Mouse (Mus musculus): ENCODE measurements at regions not wholly inside any gene's neighbourhood (a gene's known extent, or its start where the extent isn't known, plus 50 kb on each side); places are given as distances from the start of the nearest gene placed in this dataset.

- no peak for TF ChIP-seq POLR2A (IDR thresholded peaks at IDR 0.05; ENCODE audit: low read depth, low read length)
- no peak for TF ChIP-seq CTCF (conservative IDR thresholded peaks at IDR 0.05 in 1 of 2, IDR thresholded peaks at IDR 0.05 in 1 of 2; ENCODE audit: low read depth in 2 of 2, low read length in 2 of 2)
- no peak for TF ChIP-seq JUN (IDR thresholded peaks at IDR 0.05; ENCODE audit: insufficient read depth, low read depth, low read length)
- TF ChIP-seq HCFC1 (IDR thresholded peaks at IDR 0.05; ENCODE audit: low read depth, low read length), result no peak
- TF ChIP-seq SIN3A (IDR thresholded peaks at IDR 0.05; ENCODE audit: low read length), result no peak
- TF ChIP-seq EP300 (IDR thresholded peaks at IDR 0.05; ENCODE audit: low read length), result no peak
- TF ChIP-seq MYC (IDR thresholded peaks at IDR 0.05; ENCODE audit: low read depth, low read length), result no peak
- TF ChIP-seq TCF12 (IDR thresholded peaks at IDR 0.05; ENCODE audit: low read depth, low read length), result no peak
Observed at GRCm38 (mm10) chr6:105389192-105389591, 288.3 kb upstream of the Cntn4 start.
